Mouse (Mus musculus): Measurements from ENCODE around the gene Pla2g3. TPM values are rescaled to one million over a fixed set of nuclear protein-coding genes. Genes with fewer than 3 reads are reported as not detected.

The Pla2g3 gene
- polyA plus RNA-seq, 1 experiment from 2014 or later: 0.44 TPM

DNA sequence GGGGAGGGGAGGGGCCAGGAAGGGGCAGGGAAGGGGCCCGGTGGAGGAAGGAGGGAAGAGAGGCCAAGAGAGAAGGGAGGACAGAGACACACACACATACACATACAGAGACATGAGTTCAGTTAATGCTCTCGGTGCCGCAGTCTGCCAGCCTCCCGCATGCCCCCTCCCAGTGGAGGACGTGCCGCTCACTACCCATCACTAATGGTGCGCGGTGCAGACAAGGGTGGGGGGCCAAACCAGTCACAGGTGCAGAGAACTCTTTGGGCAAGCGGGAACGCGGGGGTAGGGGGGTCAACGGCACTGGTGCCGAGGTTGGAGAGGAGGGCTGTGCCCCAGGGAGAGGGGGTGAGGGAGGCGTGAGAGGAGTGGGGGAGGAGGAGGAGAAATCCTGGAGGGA, 32.8 kb downstream of the Pla2g3 start:
- no peaks in the 10 kb centered on the region for H3K9me3 ChIP-seq (replicated peaks; ENCODE audit: control insufficient read depth, low read length)
- no peak for ATAC-seq
- H3K36me3 ChIP-seq (ENCODE audit: control insufficient read depth, insufficient read depth, low read length): peaks cover 28% of the 10 kb centered on the region
- no peak overlapping the region for H3K27ac ChIP-seq (ENCODE audit: low read depth, low read length)
- H3K4me1 ChIP-seq (ENCODE audit: control insufficient read depth, insufficient read depth, low read length): peaks cover 3% of the 10 kb centered on the region; the same call in 1 of the 2 replicates
- WGBS: 82% methylated on average over 14 of the region's 14 CpGs
- H3K4me2 ChIP-seq (ENCODE audit: low read length): no peak overlapping the region
- H3K27me3 ChIP-seq (replicated peaks; ENCODE audit: control insufficient read depth, insufficient read depth, low read length): 0 out of 2 replicates have a peak, but pooled peaks cover 11% of the 10 kb centered on the region
- H3K9ac ChIP-seq (ENCODE audit: low read length): no peak overlapping the region
- no peak overlapping the region for H3K4me3 ChIP-seq (ENCODE audit: low read depth, low read length)
- DNase-seq (ENCODE audit: low spot score): no peak

DNA sequence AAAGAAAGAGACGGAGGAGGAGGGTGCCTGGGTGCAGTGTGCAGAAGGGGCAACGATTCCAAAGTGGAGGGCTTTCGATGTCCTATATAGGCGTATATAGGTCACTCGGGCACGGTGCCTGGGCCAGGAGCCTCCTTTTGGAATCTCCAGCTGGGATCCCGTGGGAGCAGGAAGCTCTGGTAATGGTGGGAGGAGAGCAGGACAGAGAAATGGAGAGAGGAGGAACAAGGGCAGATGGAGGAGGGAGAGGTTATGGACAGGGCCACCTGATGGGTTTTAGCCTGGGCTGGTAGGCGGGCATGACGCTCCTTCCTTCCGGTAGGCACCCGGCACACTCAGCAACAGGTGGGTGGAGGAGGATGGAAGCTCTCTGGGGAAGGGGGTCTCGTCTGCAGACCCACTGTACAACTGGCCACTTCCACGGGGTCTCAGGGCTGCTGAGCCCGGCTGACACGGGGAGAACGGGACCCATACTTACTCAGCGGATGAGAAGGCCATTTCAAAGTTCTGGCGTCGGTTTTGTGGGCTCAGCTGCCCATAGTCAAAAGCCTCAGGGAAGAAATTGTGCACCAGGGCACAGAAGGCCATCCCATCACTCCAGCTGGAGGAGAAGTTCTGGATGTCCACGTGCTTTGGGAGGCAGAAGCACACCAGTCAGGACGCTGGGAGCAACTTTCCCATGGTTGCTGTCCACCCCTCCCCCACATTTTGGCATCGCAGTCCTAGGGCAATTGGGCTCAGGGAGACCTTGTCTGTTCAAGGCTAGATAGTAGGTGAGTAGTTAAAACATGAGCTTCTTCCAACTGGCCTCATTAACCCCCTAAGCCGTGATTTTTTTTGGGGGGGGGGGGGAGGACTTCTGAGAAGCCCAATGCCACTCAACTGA, 33.5 kb downstream of the Pla2g3 start:
- WGBS: 91% methylated on average over 23 of the region's 23 CpGs
- H3K4me2 ChIP-seq (ENCODE audit: low read length): no peak overlapping the region
- no peak for ATAC-seq
- H3K36me3 ChIP-seq (ENCODE audit: control insufficient read depth, insufficient read depth, low read length): peaks cover 34% of the 10 kb centered on the region
- no peak overlapping the region for H3K27ac ChIP-seq (ENCODE audit: low read depth, low read length)
- no peaks in the 10 kb centered on the region for H3K9me3 ChIP-seq (replicated peaks; ENCODE audit: control insufficient read depth, low read length)
- H3K9ac ChIP-seq (ENCODE audit: low read length): no peak overlapping the region
- no peak for DNase-seq (ENCODE audit: low spot score)
- no peak overlapping the region for H3K4me3 ChIP-seq (ENCODE audit: low read depth, low read length)
- H3K27me3 ChIP-seq (replicated peaks; ENCODE audit: control insufficient read depth, insufficient read depth, low read length): 0 out of 2 replicates have a peak, but pooled peaks cover 6% of the 10 kb centered on the region
- H3K4me1 ChIP-seq (ENCODE audit: control insufficient read depth, insufficient read depth, low read length): peaks cover 3% of the 10 kb centered on the region; the same call in 1 of the 2 replicates

DNA sequence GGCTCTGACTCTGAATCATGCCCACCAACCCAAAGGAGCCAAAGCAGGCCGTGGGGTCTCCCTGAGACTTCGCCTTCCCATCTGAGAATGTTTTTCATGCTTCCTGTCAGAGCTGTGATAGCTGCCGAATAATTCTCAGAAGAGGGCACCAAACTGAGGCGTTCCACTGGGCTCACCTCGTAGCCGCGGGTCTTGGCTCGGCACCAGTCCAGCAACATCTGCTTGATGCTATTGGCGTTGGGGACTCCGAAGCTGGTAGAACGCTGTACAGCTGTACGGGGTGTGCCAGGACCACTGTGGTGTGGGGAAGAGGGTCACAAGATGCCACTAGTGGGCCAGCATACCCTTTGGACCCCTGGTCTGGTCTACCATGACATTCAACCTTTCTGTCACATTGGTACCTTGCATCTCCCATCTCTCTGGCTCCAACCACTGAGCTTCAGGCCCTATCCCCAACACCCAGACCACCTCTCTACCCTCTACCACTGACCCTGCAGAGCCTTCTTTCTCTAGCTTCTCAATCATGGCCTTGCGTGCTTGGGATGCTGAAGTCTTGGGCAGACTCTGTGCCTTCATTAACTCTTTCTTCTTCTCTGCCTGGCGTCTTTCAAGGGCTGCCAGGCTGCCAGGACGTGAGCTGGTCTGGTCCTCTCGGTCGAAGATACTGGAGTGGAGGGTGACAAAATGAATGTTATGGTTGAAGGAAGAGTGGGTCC, 34.4 kb downstream of the Pla2g3 start:
- H3K4me3 ChIP-seq (ENCODE audit: low read depth, low read length): no peak overlapping the region
- 0 out of 2 replicates have a peak, but pooled peaks cover 6% of the 10 kb centered on the region for H3K27me3 ChIP-seq (replicated peaks; ENCODE audit: control insufficient read depth, insufficient read depth, low read length)
- H3K9me3 ChIP-seq (replicated peaks; ENCODE audit: control insufficient read depth, low read length): no peaks in the 10 kb centered on the region
- H3K9ac ChIP-seq (ENCODE audit: low read length): no peak overlapping the region
- peaks cover 3% of the 10 kb centered on the region; the same call in 1 of the 2 replicates for H3K4me1 ChIP-seq (ENCODE audit: control insufficient read depth, insufficient read depth, low read length)
- ATAC-seq (no peak), DNase-seq (ENCODE audit: low spot score) (no peak)
- peaks cover 38% of the 10 kb centered on the region for H3K36me3 ChIP-seq (ENCODE audit: control insufficient read depth, insufficient read depth, low read length)
- H3K27ac ChIP-seq (ENCODE audit: low read depth, low read length): no peak overlapping the region
- WGBS: 94% methylated on average over 17 of the region's 17 CpGs
- H3K4me2 ChIP-seq (ENCODE audit: low read length): no peak overlapping the region

DNA sequence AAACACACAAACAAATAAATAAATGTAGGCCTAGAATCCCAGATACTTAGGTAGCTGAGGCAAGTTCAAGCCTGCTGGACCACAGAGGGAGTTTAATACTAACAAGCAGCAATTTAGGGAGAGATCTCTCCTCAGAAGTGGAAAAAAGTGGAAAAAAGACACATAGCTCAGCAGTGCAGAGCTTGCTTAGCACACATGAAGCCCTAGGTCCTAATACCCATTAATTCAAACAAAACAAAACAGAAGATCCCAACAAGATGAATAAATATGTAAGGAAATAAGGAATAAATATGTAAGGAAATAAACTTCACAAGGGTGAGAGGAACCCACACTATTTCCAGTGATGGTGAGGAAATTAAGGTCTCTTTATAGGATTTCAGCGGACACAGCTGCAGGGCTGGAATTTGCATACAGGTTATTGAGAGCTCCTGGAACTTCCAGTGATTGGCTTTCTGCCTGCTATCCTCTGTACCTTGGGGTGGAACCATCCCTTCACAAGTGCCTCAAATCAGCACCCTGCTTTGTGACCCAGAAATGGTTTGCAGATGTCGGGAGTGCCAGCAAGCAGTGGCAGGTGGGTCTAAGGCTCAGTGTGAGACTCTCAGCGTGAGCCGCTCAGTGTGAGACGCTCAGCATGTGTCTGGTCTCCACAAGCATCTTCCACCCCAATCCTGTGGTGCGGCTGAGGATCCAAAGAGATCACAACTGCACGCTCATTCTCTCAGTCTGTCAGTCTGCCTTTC, 35.9 kb downstream of the Pla2g3 start:
- peaks cover 50% of the 10 kb centered on the region for H3K36me3 ChIP-seq (ENCODE audit: control insufficient read depth, insufficient read depth, low read length)
- no peak overlapping the region for H3K9ac ChIP-seq (ENCODE audit: low read length)
- no peak overlapping the region for H3K4me2 ChIP-seq (ENCODE audit: low read length)
- 83% methylated on average over 7 of the region's 7 CpGs for WGBS
- H3K9me3 ChIP-seq (replicated peaks; ENCODE audit: control insufficient read depth, low read length): no peaks in the 10 kb centered on the region
- no peak for DNase-seq (ENCODE audit: low spot score)
- no peak overlapping the region for H3K27ac ChIP-seq (ENCODE audit: low read depth, low read length)
- no peak for ATAC-seq
- no peaks in the 10 kb centered on the region for H3K4me1 ChIP-seq (ENCODE audit: control insufficient read depth, insufficient read depth, low read length)
- no peaks in the 10 kb centered on the region for H3K27me3 ChIP-seq (replicated peaks; ENCODE audit: control insufficient read depth, insufficient read depth, low read length)
- no peak overlapping the region for H3K4me3 ChIP-seq (ENCODE audit: low read depth, low read length)

DNA sequence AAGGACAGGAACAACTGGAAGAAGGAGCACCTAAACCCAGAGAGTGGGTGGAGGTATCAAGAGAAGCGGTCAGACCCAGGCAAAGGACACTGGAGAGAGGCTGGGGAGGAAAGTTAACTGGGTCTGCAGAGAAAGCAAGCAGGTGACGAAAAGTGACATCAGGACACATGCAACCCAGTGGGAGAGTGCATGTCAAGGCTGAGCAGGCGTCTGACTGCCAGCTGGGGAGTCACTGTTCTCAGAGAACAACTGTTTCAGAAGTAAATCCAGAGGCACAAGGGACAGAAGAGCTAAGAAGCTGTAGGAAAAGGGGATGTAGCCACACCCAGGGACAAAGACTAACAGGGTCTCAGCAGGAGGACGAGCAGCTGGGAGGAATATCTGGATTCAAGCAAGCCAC, 37.5 kb downstream of the Pla2g3 start:
- DNase-seq (ENCODE audit: low spot score) (no peak), ATAC-seq (no peak)
- Histone ChIP-seq H3K4me1 (ENCODE audit: control insufficient read depth, insufficient read depth, low read length) (no peaks in the 10 kb centered on the region), H3K9me3 (replicated peaks; ENCODE audit: control insufficient read depth, low read length) (no peaks in the 10 kb centered on the region), H3K9ac (ENCODE audit: low read length) (no peak overlapping the region), H3K4me3 (ENCODE audit: low read depth, low read length) (no peak overlapping the region), H3K36me3 (ENCODE audit: control insufficient read depth, insufficient read depth, low read length) (peaks cover 63% of the 10 kb centered on the region), H3K27me3 (replicated peaks; ENCODE audit: control insufficient read depth, insufficient read depth, low read length) (no peaks in the 10 kb centered on the region), H3K27ac (ENCODE audit: low read depth, low read length) (no peak overlapping the region), H3K4me2 (ENCODE audit: low read length) (no peak overlapping the region)
- WGBS: 85% methylated on average over 4 of the region's 4 CpGs

DNA sequence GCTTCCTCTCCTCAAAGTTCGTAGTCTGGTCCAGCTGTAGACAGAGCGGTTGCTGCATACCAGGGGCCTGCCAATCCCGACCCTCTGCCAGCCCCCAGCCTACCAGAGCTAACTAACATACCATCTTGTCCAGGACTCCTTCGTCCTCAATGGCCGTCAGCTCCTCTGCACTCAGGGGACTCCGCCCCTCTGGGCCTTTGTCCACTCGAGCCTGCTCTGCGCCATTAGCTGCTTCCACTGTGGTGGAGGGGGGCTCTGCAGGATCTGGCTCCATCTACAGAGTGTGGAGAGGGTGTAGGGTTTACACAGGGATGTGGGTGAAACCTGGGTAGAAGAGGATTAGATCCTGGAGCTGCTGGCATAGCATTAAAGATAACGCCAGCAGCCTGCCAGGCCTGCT, 38.1 kb downstream of the Pla2g3 start:
- Histone ChIP-seq H3K27me3 (replicated peaks; ENCODE audit: control insufficient read depth, insufficient read depth, low read length) (no peaks in the 10 kb centered on the region), H3K4me3 (ENCODE audit: low read depth, low read length) (no peak overlapping the region), H3K9ac (ENCODE audit: low read length) (no peak overlapping the region), H3K27ac (ENCODE audit: low read depth, low read length) (no peak overlapping the region), H3K9me3 (replicated peaks; ENCODE audit: control insufficient read depth, low read length) (no peaks in the 10 kb centered on the region), H3K4me2 (ENCODE audit: low read length) (no peak overlapping the region), H3K4me1 (ENCODE audit: control insufficient read depth, insufficient read depth, low read length) (no peaks in the 10 kb centered on the region), H3K36me3 (ENCODE audit: control insufficient read depth, insufficient read depth, low read length) (peaks cover 69% of the 10 kb centered on the region)
- 77% methylated on average over 9 of the region's 9 CpGs for WGBS
- no peak for ATAC-seq
- DNase-seq (ENCODE audit: low spot score): no peak

DNA sequence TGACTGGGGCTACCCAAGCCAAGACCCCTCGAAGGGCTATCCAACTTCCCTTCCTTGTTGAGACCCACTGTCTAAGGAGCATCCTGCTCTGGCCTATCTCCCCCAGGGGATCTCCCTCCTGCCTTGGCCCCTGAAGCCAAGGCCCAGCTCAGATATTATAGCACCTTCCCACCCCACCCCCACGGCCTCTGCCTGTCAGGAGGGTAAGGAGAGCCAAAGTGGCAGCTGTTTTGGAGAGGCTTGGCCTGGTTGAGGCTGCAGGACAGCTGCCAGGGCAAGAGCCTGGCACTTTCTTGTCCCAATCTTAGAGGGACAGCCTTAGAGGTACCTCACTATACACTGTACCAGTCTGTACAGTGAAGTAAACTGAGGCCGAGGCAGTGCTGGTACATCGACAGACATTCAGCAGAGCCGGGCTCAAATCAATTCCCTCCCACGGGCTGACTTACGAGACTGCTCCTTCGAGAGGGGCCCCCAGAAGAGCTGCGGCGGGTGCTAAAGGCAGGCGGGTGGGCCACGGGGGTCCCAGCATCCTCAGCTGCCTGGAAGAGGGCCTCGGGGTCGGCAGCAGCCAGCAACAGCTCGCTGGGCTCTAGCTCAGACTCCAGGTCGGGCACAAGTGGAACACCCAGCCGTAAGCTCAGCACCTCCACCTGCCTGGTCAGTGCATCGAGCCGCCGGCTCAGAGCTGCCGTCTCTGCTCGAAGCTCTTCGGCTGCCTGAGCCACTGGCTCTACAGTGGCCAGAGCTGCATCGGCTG, 39.1 kb downstream of the Pla2g3 start:
- DNase-seq (ENCODE audit: low spot score): no peak
- no peak for ATAC-seq
- Histone ChIP-seq H3K9me3 (replicated peaks; ENCODE audit: control insufficient read depth, low read length) (no peaks in the 10 kb centered on the region), H3K27me3 (replicated peaks; ENCODE audit: control insufficient read depth, insufficient read depth, low read length) (no peaks in the 10 kb centered on the region), H3K27ac (ENCODE audit: low read depth, low read length) (no peak overlapping the region), H3K4me3 (ENCODE audit: low read depth, low read length) (no peak overlapping the region), H3K36me3 (ENCODE audit: control insufficient read depth, insufficient read depth, low read length) (peaks cover 65% of the 10 kb centered on the region), H3K4me2 (ENCODE audit: low read length) (no peak overlapping the region), H3K4me1 (ENCODE audit: control insufficient read depth, insufficient read depth, low read length) (no peaks in the 10 kb centered on the region), H3K9ac (ENCODE audit: low read length) (no peak overlapping the region)
- 95% methylated on average over 24 of the region's 24 CpGs for WGBS

DNA sequence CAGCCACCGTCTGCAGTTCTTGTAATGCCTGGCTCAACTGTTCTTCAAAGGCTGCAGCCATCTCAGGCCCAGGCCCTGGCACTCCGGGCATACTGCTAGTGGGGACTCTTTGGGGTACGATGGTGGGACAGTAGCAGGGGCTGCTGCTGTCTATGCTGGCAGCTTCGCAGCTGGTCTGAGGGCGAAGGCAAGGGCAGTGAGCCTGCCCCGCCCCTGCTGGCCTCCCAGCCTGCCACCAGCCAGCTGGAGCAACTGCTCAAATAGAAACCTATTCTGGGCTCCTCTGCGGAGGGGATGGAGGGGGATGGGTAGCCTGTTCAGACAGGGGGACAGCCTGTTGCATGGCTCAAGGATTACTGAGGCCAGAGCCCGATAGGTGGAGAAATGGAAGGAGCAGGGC, 39.7 kb downstream of the Pla2g3 start:
- Histone ChIP-seq H3K36me3 (ENCODE audit: control insufficient read depth, insufficient read depth, low read length) (peaks cover 59% of the 10 kb centered on the region), H3K4me1 (ENCODE audit: control insufficient read depth, insufficient read depth, low read length) (no peaks in the 10 kb centered on the region), H3K27me3 (replicated peaks; ENCODE audit: control insufficient read depth, insufficient read depth, low read length) (no peaks in the 10 kb centered on the region), H3K4me3 (ENCODE audit: low read depth, low read length) (no peak overlapping the region), H3K9me3 (replicated peaks; ENCODE audit: control insufficient read depth, low read length) (no peaks in the 10 kb centered on the region), H3K9ac (ENCODE audit: low read length) (no peak overlapping the region), H3K27ac (ENCODE audit: low read depth, low read length) (no peak overlapping the region), H3K4me2 (ENCODE audit: low read length) (no peak overlapping the region)
- DNase-seq (ENCODE audit: low spot score): no peak
- no peak for ATAC-seq
- WGBS: 84% methylated on average over 8 of the region's 8 CpGs
